Mouse (Mus musculus): ENCODE data around the gene Bach2. TPM values are rescaled to one million over a fixed set of nuclear protein-coding genes. Genes with fewer than 3 reads are reported as not detected.
A peak's percentile ranks its signal among the peaks of the same experiment; 100 is the strongest.

The Bach2 gene
- polyA plus RNA-seq, 1 experiment: 14.1 TPM

DNA sequence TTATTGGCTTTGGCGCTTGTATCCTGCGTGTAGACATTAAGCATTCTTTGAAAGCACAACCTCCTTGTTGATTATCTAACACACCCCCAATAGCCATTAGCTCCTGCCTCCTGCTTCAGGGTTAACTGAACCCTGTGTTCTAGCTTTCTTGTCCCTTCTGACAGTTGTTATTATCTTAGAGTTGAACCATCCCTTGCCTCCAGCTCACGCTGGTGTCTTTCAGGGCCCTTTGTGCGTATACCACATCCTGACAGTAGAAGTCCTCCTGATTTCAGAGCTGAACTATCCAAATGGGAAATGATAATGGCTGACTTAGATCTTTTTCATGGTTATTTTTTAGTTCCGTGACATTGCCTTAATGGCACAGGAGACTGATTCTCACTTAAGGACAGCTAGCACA lies 110.8 kb downstream of the Bach2 start:
- peaks cover 16% of the 10 kb centered on the region for H3K4me1 ChIP-seq (ENCODE audit: control insufficient read depth, insufficient read depth, insufficient read length)
- H3K36me3 ChIP-seq (ENCODE audit: control insufficient read depth, insufficient read depth, low read length): no peaks in the 10 kb centered on the region
- H3K27me3 ChIP-seq (ENCODE audit: control insufficient read depth, insufficient read depth, low read length): no peaks in the 10 kb centered on the region
- 80% methylated on average over 5 of the region's 5 CpGs for WGBS
- no peak overlapping the region for H3K4me3 ChIP-seq (ENCODE audit: extremely low read depth, insufficient read depth, insufficient read length)
- no peak for DNase-seq (ENCODE audit: low read depth in 1 of 2, low spot score in 2 of 2)
- H3K27ac ChIP-seq (ENCODE audit: insufficient read depth, low read length): no peak overlapping the region
- no peak for TF ChIP-seq POLR2A (IDR thresholded peaks at IDR 0.05; ENCODE audit: low read depth, low read length)
- no peak for TF ChIP-seq CTCF (IDR thresholded peaks at IDR 0.05; ENCODE audit: extremely low read depth, insufficient read depth, insufficient read length, insufficient replicate concordance)

DNA sequence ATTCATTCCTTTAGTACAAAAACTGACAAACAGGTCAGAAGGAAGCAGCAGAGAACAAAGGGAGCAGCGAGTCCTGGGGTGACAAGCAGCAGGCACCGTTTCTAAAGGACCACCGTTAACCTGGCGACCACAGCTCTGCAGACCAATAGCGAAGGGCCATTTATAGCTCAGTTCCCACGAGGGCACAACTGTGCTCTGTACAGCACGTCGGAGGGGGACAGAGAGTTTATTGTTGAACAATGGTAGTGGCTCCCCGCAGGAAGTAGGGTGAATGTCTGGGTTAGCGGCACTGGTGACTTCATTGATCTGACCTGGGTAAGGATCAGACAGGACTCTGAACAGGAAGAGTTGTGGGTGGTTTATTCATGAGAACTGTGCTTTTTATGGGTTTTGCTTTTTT lies 112.6 kb downstream of the Bach2 start:
- H3K27me3 ChIP-seq (ENCODE audit: control insufficient read depth, insufficient read depth, low read length): no peaks in the 10 kb centered on the region
- WGBS: 20% methylated on average over 10 of the region's 10 CpGs
- peak overlapping the region; percentile 87 for H3K27ac ChIP-seq (ENCODE audit: insufficient read depth, low read length)
- 0 out of 2 replicates have a peak, but pooled peaks cover 1% of the 10 kb centered on the region for H3K36me3 ChIP-seq (ENCODE audit: control insufficient read depth, insufficient read depth, low read length)
- TF ChIP-seq CTCF (IDR thresholded peaks at IDR 0.05; ENCODE audit: extremely low read depth, insufficient read depth, insufficient read length, insufficient replicate concordance): no peak
- no peak for TF ChIP-seq POLR2A (IDR thresholded peaks at IDR 0.05; ENCODE audit: low read depth, low read length)
- H3K4me3 ChIP-seq (ENCODE audit: extremely low read depth, insufficient read depth, insufficient read length): peak overlapping the region; percentile 30; the same call in 1 of the 2 replicates
- no peak for DNase-seq (ENCODE audit: low read depth in 1 of 2, low spot score in 2 of 2)
- peaks cover 21% of the 10 kb centered on the region for H3K4me1 ChIP-seq (ENCODE audit: control insufficient read depth, insufficient read depth, insufficient read length)

DNA sequence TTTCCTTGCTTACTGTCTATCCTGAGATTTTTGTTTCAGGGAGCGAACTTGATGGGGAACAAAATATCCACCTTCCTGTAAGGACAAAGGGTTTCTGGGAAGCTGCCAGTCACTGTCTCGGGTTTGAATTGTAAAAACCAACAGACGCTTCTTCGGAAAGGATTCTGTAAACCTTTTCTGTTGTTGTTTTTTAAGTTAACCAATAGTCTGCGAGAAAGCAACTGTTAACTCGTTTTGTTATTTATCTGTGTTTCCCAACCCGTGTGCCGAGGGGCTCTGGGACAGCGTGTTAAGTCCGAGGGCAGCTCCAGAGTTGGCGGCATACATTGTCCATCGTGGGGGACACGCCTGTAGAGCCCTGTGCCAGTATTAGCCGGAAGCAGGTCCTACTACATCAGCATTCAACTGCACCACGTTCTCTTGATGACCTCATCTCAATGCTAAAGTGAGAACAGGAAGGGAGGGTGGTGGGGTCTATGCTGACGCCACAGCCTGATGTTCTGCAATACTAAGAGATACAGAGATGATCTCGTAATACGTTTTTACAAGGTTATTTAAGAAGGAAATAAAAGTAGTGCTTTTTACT lies 113.2 kb downstream of the Bach2 start:
- no peak for TF ChIP-seq CTCF (IDR thresholded peaks at IDR 0.05; ENCODE audit: extremely low read depth, insufficient read depth, insufficient read length, insufficient replicate concordance)
- TF ChIP-seq POLR2A (IDR thresholded peaks at IDR 0.05; ENCODE audit: low read depth, low read length): no peak
- Histone ChIP-seq H3K4me3 (ENCODE audit: extremely low read depth, insufficient read depth, insufficient read length) (no peak overlapping the region), H3K4me1 (ENCODE audit: control insufficient read depth, insufficient read depth, insufficient read length) (peaks cover 22% of the 10 kb centered on the region), H3K27ac (ENCODE audit: insufficient read depth, low read length) (peak overlapping the region; percentile 67), H3K27me3 (ENCODE audit: control insufficient read depth, insufficient read depth, low read length) (no peaks in the 10 kb centered on the region), H3K36me3 (ENCODE audit: control insufficient read depth, insufficient read depth, low read length) (0 out of 2 replicates have a peak, but pooled peaks cover 1% of the 10 kb centered on the region)
- WGBS: 53% methylated on average over 18 of the region's 18 CpGs
- no peak for DNase-seq (ENCODE audit: low read depth in 1 of 2, low spot score in 2 of 2)

DNA sequence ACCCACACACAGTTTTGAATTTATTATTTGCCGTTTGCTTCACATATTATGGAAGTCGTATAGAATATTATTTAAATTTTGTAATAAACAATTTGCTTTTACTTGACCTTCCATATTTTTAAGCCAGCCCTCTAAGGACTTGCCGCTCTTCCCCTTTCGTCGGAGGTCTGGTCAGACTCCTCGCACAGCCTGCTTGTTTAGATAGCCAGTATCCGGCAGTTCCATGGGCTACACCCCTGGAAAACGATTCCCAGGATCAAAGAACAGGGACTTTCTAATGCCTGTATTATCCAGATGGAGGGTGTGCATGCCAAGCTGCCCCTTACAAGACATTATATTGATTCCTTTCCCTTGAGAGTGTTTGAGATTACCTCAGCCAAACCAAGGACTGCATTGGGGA lies 113.8 kb downstream of the Bach2 start:
- no peak for TF ChIP-seq CTCF (IDR thresholded peaks at IDR 0.05; ENCODE audit: extremely low read depth, insufficient read depth, insufficient read length, insufficient replicate concordance)
- no peak for TF ChIP-seq POLR2A (IDR thresholded peaks at IDR 0.05; ENCODE audit: low read depth, low read length)
- 0 out of 2 replicates have a peak, but pooled peaks cover 1% of the 10 kb centered on the region for H3K36me3 ChIP-seq (ENCODE audit: control insufficient read depth, insufficient read depth, low read length)
- no peaks in the 10 kb centered on the region for H3K27me3 ChIP-seq (ENCODE audit: control insufficient read depth, insufficient read depth, low read length)
- H3K27ac ChIP-seq (ENCODE audit: insufficient read depth, low read length): peak overlapping the region; percentile 15; the same call in 1 of the 2 replicates
- H3K4me3 ChIP-seq (ENCODE audit: extremely low read depth, insufficient read depth, insufficient read length): no peak overlapping the region
- DNase-seq (ENCODE audit: low read depth in 1 of 2, low spot score in 2 of 2): no peak
- WGBS: 65% methylated on average over 8 of the region's 8 CpGs
- peaks cover 22% of the 10 kb centered on the region for H3K4me1 ChIP-seq (ENCODE audit: control insufficient read depth, insufficient read depth, insufficient read length)

DNA sequence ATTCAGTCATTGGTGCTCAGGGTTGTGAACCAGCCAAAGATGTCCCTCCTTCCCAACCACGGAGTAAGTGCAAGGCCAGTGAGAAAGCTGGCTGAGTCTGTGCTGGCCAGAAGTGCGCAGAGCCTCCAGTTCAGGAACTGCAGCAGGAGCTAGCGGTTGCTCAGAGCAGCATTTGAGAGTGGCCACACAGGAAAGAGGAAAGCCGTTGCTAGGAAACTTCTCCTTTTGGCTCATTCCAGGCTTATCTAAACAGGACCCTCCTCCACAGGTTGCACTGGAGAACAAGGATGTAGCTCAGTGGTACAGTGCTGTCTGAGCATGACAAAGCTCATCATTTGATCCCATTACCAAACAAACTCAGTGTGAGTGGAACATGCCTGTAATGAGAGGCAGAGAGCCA lies 114.2 kb downstream of the Bach2 start:
- H3K27ac ChIP-seq (ENCODE audit: insufficient read depth, low read length): peak overlapping the region; percentile 15; the same call in 1 of the 2 replicates
- WGBS: 51% methylated on average over 4 of the region's 4 CpGs
- DNase-seq (ENCODE audit: low read depth in 1 of 2, low spot score in 2 of 2): no peak
- H3K4me3 ChIP-seq (ENCODE audit: extremely low read depth, insufficient read depth, insufficient read length): no peak overlapping the region
- peaks cover 22% of the 10 kb centered on the region for H3K4me1 ChIP-seq (ENCODE audit: control insufficient read depth, insufficient read depth, insufficient read length)
- no peak for TF ChIP-seq POLR2A (IDR thresholded peaks at IDR 0.05; ENCODE audit: low read depth, low read length)
- no peak for TF ChIP-seq CTCF (IDR thresholded peaks at IDR 0.05; ENCODE audit: extremely low read depth, insufficient read depth, insufficient read length, insufficient replicate concordance)
- H3K27me3 ChIP-seq (ENCODE audit: control insufficient read depth, insufficient read depth, low read length): no peaks in the 10 kb centered on the region
- 0 out of 2 replicates have a peak, but pooled peaks cover 1% of the 10 kb centered on the region for H3K36me3 ChIP-seq (ENCODE audit: control insufficient read depth, insufficient read depth, low read length)

DNA sequence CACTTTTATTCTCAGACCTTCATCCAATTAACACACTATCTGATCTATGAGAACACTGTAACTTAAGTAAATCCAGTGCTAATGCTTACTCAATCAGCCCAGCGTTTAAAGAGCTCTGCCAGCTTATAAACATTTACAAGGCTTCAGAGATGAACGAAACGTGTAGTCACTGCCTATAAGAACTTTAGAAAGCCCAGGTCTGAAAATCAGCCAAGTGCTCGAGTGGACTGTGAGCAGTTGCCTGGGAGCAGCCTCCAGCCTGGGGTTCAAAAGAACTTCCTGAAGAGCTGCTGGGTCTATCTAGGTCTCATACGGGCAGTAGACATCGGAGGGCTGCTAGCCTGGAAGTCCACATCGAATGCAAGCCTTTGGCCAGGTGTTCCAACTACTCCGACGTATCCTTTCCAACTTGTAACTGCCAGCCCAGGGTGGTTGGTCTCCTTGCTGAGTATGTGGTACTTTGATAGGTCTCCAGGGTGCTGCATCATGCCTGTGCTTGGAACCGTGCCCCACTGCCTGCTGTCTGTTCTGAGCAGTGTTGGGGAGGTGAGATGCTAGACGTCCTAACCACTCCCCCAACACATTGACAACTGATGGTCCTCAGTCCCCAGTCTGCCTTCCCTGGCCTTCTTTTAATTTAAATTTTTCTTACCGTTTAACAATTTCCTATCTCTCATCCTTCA lies 117.5 kb downstream of the Bach2 start:
- no peak overlapping the region for H3K27ac ChIP-seq (ENCODE audit: insufficient read depth, low read length)
- 57% methylated on average over 12 of the region's 12 CpGs for WGBS

More for the DNA sequence above, 117.5 kb downstream of the Bach2 start:
- Histone ChIP-seq H3K4me3 (ENCODE audit: extremely low read depth, insufficient read depth, insufficient read length) (no peak overlapping the region), H3K4me1 (ENCODE audit: control insufficient read depth, insufficient read depth, insufficient read length) (peaks cover 36% of the 10 kb centered on the region), H3K36me3 (ENCODE audit: control insufficient read depth, insufficient read depth, low read length) (0 out of 2 replicates have a peak, but pooled peaks cover 1% of the 10 kb centered on the region), H3K27me3 (ENCODE audit: control insufficient read depth, insufficient read depth, low read length) (no peaks in the 10 kb centered on the region)
- DNase-seq (ENCODE audit: low read depth in 1 of 2, low spot score in 2 of 2): no peak
- TF ChIP-seq CTCF (IDR thresholded peaks at IDR 0.05; ENCODE audit: extremely low read depth, insufficient read depth, insufficient read length, insufficient replicate concordance): no peak
- no peak for TF ChIP-seq POLR2A (IDR thresholded peaks at IDR 0.05; ENCODE audit: low read depth, low read length)

Data from spleen, adult 2 months (tissue).